Mouse (Mus musculus) kidney, adult 11 months (tissue): Measurements from ENCODE around the gene Relt.
A peak's percentile ranks its signal among the peaks of the same experiment; 100 is the strongest.

Experiments used
- DNase-seq: peaks from one replicate; pipeline ENCODE4 v3.0.0; 2022

The Relt gene

DNA sequence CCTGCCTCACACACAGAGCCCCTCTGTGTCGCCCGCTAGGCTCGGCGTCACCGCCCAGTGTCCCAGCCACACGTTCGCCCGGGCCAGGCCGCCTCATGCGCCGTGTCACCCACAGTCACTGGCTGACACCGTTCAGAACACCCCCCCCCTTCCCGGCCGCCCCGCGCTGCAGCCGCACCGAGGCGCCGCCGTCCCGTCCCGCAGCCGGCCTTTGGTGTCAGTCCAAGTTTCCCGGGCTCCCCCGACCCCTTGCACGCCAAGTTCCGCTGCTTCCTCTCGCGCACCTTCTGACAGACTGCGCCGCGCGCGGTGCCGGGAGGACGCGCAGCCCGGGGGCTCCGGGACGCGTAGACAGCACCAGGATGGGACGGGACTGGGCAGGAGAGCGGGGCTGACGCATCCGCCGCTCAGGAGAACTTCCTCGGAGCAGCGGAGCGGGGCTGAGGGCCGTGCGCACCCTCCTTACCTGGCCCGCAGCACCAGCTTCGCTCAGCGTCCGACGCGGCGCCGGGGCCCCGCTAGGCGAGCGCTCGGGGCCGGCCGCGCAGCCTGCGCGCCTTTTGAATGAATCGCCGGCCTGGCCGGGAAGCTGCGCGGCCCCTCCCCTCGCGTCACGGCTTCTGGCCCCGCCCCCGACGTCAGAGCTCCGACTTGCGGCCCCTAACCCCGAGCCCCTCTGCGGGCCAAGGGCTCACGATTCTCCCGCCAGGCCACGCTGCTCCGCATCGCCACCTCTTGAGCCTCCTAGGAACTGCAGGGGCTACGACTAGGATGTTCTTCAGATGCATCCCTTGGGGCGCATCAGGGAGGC, at the start of gene Relt:
Gene Relt, minus strand, starts transcription at position 619 of the 811 bp plus-strand sequence.
- peak; percentile 81 for DNase-seq

GRCm38 (mm10) chr7:100911791-100912190, 48.5 kb upstream of the Relt start:
- peak; percentile 45 for DNase-seq

GRCm38 (mm10) chr7:100911246-100911770, 48.1 kb upstream of the Relt start:
- DNase-seq, result peak; percentile 80

DNA sequence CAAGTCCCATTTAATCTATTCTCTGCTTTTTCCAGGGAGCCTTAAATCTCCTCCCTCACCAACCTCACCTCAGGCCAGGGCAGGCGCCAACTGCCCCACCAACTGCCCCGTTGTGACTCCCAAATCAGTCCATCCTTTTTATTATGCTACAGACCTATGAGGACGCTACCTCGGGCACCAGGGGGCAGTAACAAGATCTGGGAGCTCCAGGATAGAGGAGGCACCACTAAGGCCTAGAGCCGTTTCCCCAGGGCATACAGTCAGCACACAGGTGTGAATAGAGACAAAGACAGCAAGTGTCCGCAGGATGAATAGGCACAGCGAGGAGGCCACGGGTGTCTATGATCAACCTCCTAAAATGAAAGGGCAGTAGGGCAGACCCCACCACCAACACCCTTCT, 45.3 kb upstream of the Relt start:
- peak; percentile 52 for DNase-seq

- peak; percentile 63 for DNase-seq
These were observed 44.8 kb upstream of the Relt start for GRCm38 (mm10) chr7:100908061-100908460.

DNA sequence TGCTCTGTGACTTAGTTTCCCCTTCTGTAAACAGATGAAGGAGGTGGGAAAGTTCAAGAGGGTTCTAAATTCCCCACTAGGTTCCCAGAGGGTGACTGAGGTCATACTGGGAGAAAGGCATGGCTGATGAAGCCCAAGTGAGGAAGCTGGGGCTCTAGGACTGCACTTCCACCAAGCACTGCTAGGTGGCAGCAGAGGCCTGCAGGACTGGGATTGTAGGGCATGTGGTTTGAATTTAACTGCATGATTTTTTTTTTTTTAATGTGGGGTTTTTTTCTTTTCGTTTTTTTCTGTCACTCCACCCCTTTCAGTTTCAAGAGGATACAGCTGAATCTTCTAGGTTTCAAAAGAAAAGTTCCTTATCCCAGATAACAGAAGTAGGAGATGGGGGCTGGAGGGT, 44.0 kb upstream of the Relt start:
- peak; percentile 75 for DNase-seq

- no peak for DNase-seq
These were observed 43.0 kb upstream of the Relt start for GRCm38 (mm10) chr7:100906029-100906789.

DNA sequence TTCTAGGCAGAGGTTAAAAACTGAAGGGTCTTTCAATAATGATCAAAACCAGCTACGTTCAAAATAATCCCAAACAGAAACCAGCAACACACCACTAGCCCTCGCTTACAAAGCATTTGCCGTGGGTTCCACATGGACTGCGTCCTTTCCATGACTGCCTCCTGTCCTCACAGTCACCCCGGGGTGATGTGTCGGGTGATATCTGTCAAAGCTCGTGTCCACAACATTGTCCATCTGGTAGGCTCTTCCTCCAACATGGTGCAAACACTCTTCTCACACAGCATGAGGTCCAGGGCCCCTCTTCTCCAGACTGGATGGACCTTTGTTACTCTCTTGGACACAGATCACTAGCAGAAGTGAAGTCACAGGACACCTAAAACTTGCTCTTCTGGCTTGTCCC, 41.8 kb upstream of the Relt start:
- DNase-seq, result no peak

DNA sequence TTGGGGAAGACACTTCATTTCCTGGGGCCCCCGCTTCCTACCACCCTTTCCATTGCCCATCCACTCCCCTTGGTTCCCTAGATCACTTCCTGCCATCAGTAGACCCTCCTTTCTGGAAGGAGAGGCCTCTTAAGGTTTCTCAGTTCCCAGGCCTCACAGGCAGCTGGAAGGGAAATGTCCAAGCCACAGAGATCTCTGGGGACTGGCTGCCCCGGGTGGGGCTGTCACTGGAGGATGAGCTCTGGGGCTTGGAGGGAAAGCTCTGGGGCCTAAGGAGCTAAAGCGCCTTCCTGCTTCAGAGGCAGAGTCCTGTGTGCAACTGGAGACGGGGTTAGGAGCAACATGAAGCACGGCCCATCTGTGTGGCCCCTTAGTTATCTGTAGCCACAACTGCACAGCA, 41.4 kb upstream of the Relt start:
- DNase-seq, result no peak

- no peak for DNase-seq
These were observed 39.3 kb upstream of the Relt start for GRCm38 (mm10) chr7:100902451-100903137.

GRCm38 (mm10) chr7:100897828-100898227, 34.6 kb upstream of the Relt start:
- no peak for DNase-seq

- no peak for DNase-seq
These were observed 31.6 kb upstream of the Relt start for GRCm38 (mm10) chr7:100894833-100895226.

GRCm38 (mm10) chr7:100894057-100894832, 31.0 kb upstream of the Relt start:
- no peak for DNase-seq

- no peak for DNase-seq
These were observed 30.2 kb upstream of the Relt start for GRCm38 (mm10) chr7:100893249-100894056.

- DNase-seq, result no peak
These were observed 23.3 kb upstream of the Relt start for GRCm38 (mm10) chr7:100886535-100886934.

GRCm38 (mm10) chr7:100884460-100884859, 21.2 kb upstream of the Relt start:
- no peak for DNase-seq

GRCm38 (mm10) chr7:100881950-100882349, 18.7 kb upstream of the Relt start:
- DNase-seq, result no peak

DNA sequence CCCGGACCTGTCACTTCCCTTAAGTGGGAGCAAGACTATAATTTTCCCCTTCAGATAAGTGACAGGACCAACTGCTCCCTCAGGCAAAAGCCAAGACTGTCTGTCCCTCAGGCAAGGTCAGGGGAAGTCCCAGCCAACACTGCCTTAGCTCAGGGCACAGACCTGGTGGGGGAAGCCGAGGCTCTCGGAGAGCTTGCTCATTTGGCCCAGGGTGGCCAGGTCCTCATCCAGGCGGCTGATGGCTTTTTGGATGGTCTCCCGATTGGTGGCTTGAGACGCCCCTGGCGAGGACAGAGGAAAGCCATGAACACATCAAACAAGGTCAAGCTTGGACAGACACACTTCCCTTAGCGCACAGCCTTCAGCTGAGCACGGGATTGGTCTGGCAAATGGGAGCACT, 18.3 kb upstream of the Relt start:
- no peak for DNase-seq

DNA sequence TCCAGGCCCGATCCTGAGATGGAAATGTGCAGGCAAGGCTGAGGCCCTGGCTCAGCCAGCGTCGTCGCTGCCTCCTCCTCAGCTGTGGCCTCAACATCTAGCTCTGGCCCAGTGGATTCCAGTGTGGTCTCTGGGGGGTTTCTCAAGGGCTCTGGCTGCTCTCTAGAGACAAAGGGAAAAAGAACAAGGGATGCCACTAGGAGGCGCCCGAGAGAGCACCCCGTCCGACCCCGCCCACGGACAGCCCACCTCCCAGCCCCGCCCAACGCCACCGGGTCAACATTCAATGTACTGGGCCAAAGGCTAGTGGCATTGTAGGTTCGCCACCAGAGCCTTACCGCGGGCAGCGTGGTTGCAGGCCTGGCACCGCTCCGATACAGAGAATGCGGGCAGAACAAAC, 16.3 kb upstream of the Relt start:
- DNase-seq, result peak; percentile 48

- no peak for DNase-seq
These were observed 13.5 kb upstream of the Relt start for GRCm38 (mm10) chr7:100876771-100877170.

DNA sequence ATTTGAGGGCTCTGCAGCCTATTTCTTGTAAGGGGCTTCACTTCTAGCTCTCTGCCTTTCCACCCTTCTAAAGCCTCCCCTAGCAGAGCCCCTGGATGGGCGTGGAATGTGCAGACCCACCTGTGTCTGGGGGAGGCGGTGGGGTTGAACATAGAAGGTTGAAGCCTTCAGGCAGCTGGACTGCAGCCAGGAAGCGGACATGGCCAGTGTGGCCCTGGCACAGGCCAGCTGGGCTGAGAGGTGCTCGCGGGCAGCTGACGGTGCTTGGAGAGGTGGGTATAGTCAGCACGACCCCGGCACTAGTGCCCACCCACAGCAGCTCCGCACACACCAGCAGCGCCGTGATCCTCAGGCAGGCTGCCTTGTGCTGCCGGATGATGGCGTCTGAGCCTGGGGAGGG, 13.0 kb upstream of the Relt start:
- no peak for DNase-seq

DNA sequence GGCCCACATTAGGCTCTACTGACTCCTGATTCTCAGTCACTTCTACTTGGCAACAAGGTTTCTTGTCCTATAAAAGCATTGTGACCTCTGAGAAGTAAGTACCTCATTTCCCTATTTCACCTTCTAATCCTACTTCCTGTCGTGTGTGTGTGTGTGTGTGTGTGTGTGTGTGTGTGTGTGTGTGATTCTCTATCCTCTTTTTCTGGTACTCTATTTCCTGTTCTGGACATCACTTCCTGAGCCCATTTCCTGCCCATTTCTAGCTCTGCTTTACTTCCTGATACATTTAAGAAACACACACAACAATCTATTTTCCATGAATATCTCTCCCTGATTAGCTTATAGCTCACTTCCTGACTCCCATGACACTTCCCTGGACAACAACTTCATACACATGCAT, 12.6 kb upstream of the Relt start:
- DNase-seq, result no peak
